Mouse (Mus musculus) heart, postnatal 0 days (tissue): Measurements from ENCODE around the gene Eif1b. TPM values are rescaled to one million over a fixed set of nuclear protein-coding genes. Genes with fewer than 3 reads are reported as not detected.
"Not testable (repeated sequence)": the region's sequence is repeated elsewhere in the genome, so short reads cannot be mapped to it uniquely, and the experiment has no call there.

Experiments
- ATAC-seq: fragments of 200-750 bp; cut with Nextera tagmentation; 2 replicates; pipeline ENCODE4 v1.8.0; 2017; ENCODE audit warnings: low read depth, moderate number of reproducible peaks, moderate library complexity; ENCODE audit not compliant: insufficient read depth
- DNase-seq: peaks from one replicate; pipeline ENCODE4 v3.0.0-alpha.2; 2016; ENCODE audit warnings: low spot score
- H3K27ac ChIP-seq: fragments of 300-500 bp; sonication (generic); 2 replicates; pipeline ENCODE4 v1.5.1; 2014; ENCODE audit warnings: low read depth, mild to moderate bottlenecking
- H3K27me3 ChIP-seq: fragments of 300-500 bp; sonication (generic); 2 replicates; pipeline ENCODE4 v1.6.1; 2014; ENCODE audit warnings: low read length, mixed read lengths; ENCODE audit not compliant: control insufficient read depth, insufficient read depth
- H3K36me3 ChIP-seq: fragments of 300-500 bp; sonication (generic); replicated peaks from 2 replicates; pipeline ENCODE4 v1.6.1; 2014; ENCODE audit warnings: low read length, mixed read lengths; ENCODE audit not compliant: control insufficient read depth, insufficient read depth
- H3K4me1 ChIP-seq: fragments of 300-500 bp; sonication (generic); 2 replicates; pipeline ENCODE4 v1.6.1; 2014; ENCODE audit warnings: antibody characterized with exemption; ENCODE audit not compliant: control insufficient read depth, insufficient read depth
- H3K4me2 ChIP-seq: fragments of 300-500 bp; sonication (generic); 2 replicates; pipeline ENCODE4 v1.6.1; 2014; ENCODE audit warnings: low read depth, mild to moderate bottlenecking, low read length, moderate library complexity
- H3K4me3 ChIP-seq: fragments of 300-500 bp; sonication (generic); 2 replicates; pipeline ENCODE4 v1.5.1; 2014; ENCODE audit warnings: low read depth, low read length
- H3K9ac ChIP-seq: fragments of 300-500 bp; sonication (generic); replicated peaks from 2 replicates; pipeline ENCODE4 v1.6.1; 2014; ENCODE audit warnings: low read depth, low read length, mixed read lengths
- H3K9me3 ChIP-seq: fragments of 300-500 bp; sonication (generic); replicated peaks from 2 replicates; pipeline ENCODE4 v1.6.1; 2016; ENCODE audit warnings: low read length; ENCODE audit not compliant: control insufficient read depth
- CTCF ChIP-seq: IDR thresholded peaks from 2 replicates; pipeline ENCODE4 v1.5.1; 2016; ENCODE audit warnings: antibody characterized with exemption, control low read depth, low read depth
- EP300 ChIP-seq: IDR thresholded peaks from 2 replicates; pipeline ENCODE4 v1.6.1; 2016; ENCODE audit warnings: antibody characterized with exemption, low read depth
- WGBS: fragments of 180-500 bp; shearing (Covaris S2); extraction: QIAGEN DNeasy Blood & Tissue Kit; methylation state at CpG from one replicate; pipeline ENCODE4 v1.1.7; 2014; 5-methylcytosine and 5-hydroxymethylcytosine counted together
- polyA plus RNA-seq: library from polyadenylated mRNA; unstranded; fragments of >200 nt; fragmentation: Nextera tagmentation; extraction: Ambion mirVana; gene quantifications from 2 replicates; pipeline ENCODE4 v1.2.1, GENCODE M21; 2015
- total RNA-seq: library from RNA; depleted of rRNA; stranded (reverse); fragments of >200 nt; gene quantifications from 2 replicates; pipeline ENCODE4 v1.2.3, GENCODE M21; 2014; ENCODE audit warnings: low replicate concordance; rRNA removed

Eif1b gene
- total and polyA plus RNA-seq, 2 experiments from 2014 or later, result 50.9 to 137 TPM

DNA sequence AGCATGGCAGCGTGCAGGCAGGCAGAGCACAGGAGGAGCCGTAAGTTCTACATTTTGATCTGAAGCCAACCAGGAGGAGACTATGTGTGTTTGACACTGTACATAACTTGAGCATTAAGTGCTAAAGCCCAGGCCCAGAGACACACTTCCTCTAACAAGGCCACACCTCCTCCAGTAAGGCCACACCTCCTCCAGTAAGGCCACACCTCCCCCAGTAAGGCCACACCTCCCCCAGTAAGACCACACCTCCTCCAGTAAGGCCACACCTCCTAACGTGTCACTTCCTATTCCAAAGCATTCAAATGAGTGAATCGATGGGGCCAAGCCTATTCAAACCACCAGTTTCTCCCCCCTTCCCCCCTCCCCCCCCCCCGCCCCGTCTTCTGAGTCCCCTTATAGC, 40.7 kb downstream of the Eif1b start:
- 76% methylated on average over 6 of the region's 6 CpGs for WGBS
- H3K4me3 ChIP-seq, result no peak overlapping the region
- no peak overlapping the region for H3K4me2 ChIP-seq
- DNase-seq, result no peak
- no peaks in the 10 kb centered on the region for H3K27me3 ChIP-seq
- no peaks in the 10 kb centered on the region for H3K4me1 ChIP-seq
- no peak overlapping the region for H3K9ac ChIP-seq
- H3K36me3 ChIP-seq, result no peaks in the 10 kb centered on the region
- no peak for TF ChIP-seq CTCF
- TF ChIP-seq EP300, result no peak
- H3K9me3 ChIP-seq, result no peaks in the 10 kb centered on the region
- no peak overlapping the region for H3K27ac ChIP-seq
- no peak for ATAC-seq

DNA sequence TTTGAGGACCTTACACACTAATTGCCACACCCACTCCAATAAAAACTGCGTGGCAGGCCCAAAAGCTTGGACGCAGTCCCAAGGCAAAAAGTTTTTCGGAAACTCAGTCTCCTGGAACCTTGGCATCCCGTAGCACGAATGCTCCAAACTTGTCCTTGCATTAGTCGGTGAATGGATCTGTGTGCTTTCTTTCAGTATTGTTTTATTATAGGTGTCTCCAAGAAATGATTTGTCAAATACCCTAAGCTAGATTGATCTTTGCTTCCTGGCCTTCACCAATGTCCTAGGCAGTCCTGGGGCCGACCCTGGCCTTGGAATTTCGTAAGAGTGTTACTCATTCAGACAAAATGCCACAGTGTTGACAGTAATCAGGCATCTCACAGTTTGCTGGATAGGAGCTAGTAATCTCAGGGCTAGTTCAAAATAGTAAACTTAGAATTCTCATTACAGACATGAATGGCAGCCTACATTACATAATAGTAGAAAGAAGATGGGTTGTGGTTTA, 41.5 kb downstream of the Eif1b start:
- not testable (repeated sequence) for H3K27ac ChIP-seq, ATAC-seq, H3K4me3 ChIP-seq, H3K4me2 ChIP-seq, H3K9ac ChIP-seq, H3K9me3 ChIP-seq, H3K4me1 ChIP-seq, DNase-seq, H3K36me3 ChIP-seq, H3K27me3 ChIP-seq
- WGBS, result 89% methylated on average over 8 of the region's 8 CpGs

DNA sequence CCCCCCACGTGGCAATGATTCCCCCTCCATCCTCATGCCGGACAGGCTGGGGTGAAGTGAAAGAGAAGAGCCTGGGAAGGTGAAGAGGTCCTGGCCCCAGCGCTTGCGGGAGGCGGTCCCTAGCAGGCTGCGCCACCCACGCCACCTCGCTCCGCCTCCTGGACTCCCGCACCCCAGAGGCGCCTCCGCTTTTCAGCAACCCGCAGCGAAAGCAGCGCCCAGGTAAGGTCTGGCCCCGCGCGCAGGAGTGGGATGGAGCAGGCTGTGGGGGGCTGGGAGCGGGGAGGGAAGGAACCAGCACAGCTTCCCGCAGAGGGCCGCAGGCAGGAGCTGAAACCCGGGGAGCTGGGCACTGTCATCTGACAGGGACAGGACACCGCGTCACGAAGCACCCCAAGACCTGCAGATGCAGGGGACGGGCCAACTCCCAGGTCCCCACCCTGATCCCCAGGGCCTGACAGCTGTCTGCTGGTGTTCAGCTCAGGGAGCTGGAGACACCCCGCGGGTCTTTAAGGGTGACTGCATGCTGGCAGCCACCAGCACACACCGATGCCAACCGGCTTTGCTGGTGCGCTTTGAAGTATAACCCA, 47.7 kb downstream of the Eif1b start, which contains the start of gene Entpd3:
TSS of gene Entpd3 (plus strand) at position 157 of the 590 bp plus-strand sequence.
- H3K9me3 ChIP-seq, result no peaks in the 10 kb centered on the region
- no peak within 1 kb of the TSS for H3K9ac ChIP-seq
- no peak within 1 kb of the TSS for H3K27ac ChIP-seq
- 1% methylated on average over 30 of the region's 31 CpGs for WGBS
- H3K4me3 ChIP-seq, result peak within 1 kb of the TSS; percentile 43
- peaks cover 21% of the 10 kb centered on the region for H3K27me3 ChIP-seq
- peaks cover 3% of the 10 kb centered on the region; the same call in 1 of the 2 replicates for H3K4me1 ChIP-seq
- peak within 1 kb of the TSS; percentile 73 for H3K4me2 ChIP-seq
- DNase-seq (no peak), ATAC-seq (no peak)
- no peaks in the 10 kb centered on the region for H3K36me3 ChIP-seq
- no peak for TF ChIP-seq CTCF
- TF ChIP-seq EP300, result no peak

DNA sequence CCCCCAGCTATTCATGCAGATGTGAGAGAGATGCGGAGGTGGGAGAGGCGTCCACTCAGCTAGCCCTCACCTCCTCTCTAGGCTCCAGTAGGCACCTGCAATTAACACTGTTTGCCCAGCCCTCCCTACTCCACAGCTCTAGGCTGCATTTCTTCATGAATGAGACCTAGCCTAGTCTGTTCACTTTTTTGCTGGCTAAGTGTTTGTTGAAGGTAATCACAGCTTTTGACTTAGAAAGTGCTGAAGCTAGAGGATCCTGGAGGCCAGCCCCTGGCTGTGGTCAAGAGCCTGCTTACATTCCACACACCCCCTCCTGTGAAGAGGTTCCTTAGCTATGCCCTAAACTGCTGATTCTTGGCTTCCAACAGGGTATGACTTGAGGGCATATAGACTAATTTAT, 49.4 kb downstream of the Eif1b start:
- no peak overlapping the region for H3K4me2 ChIP-seq
- H3K27ac ChIP-seq, result no peak overlapping the region
- H3K9me3 ChIP-seq, result no peaks in the 10 kb centered on the region
- peaks cover 3% of the 10 kb centered on the region; the same call in 1 of the 2 replicates for H3K4me1 ChIP-seq
- H3K4me3 ChIP-seq, result no peak overlapping the region
- peaks cover 21% of the 10 kb centered on the region for H3K27me3 ChIP-seq
- DNase-seq (no peak), ATAC-seq (no peak)
- no peaks in the 10 kb centered on the region for H3K36me3 ChIP-seq
- no peak overlapping the region for H3K9ac ChIP-seq
- TF ChIP-seq CTCF (no peak), EP300 (no peak)
- 21% methylated on average over 2 of the region's 2 CpGs for WGBS

DNA sequence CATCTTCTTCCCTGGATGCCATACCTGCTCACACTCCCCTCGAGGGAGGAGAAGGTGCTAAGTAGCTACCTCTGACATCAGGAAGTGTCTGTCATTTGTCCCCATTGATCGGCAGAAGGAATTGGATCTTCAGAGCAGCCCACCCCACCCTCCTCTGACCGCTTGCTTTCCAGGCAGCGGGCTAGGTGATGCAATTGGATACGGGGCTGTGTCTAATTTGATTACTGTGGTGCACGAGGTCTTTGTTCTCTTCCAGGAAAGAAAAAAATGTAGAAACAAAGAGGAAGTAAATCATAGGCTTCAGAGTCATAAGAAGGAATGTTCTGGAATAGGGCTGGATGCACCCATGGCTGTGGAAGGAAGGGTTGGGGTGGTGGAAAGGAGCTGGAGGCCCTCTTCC, 50.2 kb downstream of the Eif1b start:
- H3K4me1 ChIP-seq, result peaks cover 3% of the 10 kb centered on the region; the same call in 1 of the 2 replicates
- TF ChIP-seq EP300, result no peak
- H3K9ac ChIP-seq, result no peak overlapping the region
- no peaks in the 10 kb centered on the region for H3K36me3 ChIP-seq
- H3K27ac ChIP-seq, result no peak overlapping the region
- H3K27me3 ChIP-seq, result peaks cover 21% of the 10 kb centered on the region
- H3K4me3 ChIP-seq, result no peak overlapping the region
- H3K9me3 ChIP-seq, result no peaks in the 10 kb centered on the region
- WGBS, result 39% methylated on average over 6 of the region's 6 CpGs
- no peak for ATAC-seq
- DNase-seq, result no peak
- H3K4me2 ChIP-seq, result no peak overlapping the region

Other genes starting within 250 kb of the Eif1b start
- gene Myrip, start 190.7 kb upstream of the Eif1b start, total RNA-seq, result 2.0 and 2.6 TPM in 2 replicates
- 0.30 and 0.34 TPM in 2 replicates for gene Myrip, start 190.7 kb upstream of the Eif1b start, polyA plus RNA-seq
- 0.23 and 2.8 TPM in 2 replicates for gene Entpd3, start 47.6 kb downstream of the Eif1b start, total RNA-seq
- 0.05 TPM in 1 of 2 replicates, not detected in the other for gene Entpd3, start 47.6 kb downstream of the Eif1b start, polyA plus RNA-seq
- gene Rpl14, start 79.2 kb downstream of the Eif1b start, total RNA-seq, result 146 and 156 TPM in 2 replicates
- 355 and 400 TPM in 2 replicates for gene Rpl14, start 79.2 kb downstream of the Eif1b start, polyA plus RNA-seq